Mouse (Mus musculus): ENCODE results near the gene Cops6. TPM values are rescaled to one million over a fixed set of nuclear protein-coding genes. Genes with fewer than 3 reads are reported as not detected.
A peak's percentile ranks its signal among the peaks of the same experiment; 100 is the strongest.

Gene Cops6
- total and polyA plus RNA-seq, 3 experiments: 116 to 135 (median 121) TPM

DNA sequence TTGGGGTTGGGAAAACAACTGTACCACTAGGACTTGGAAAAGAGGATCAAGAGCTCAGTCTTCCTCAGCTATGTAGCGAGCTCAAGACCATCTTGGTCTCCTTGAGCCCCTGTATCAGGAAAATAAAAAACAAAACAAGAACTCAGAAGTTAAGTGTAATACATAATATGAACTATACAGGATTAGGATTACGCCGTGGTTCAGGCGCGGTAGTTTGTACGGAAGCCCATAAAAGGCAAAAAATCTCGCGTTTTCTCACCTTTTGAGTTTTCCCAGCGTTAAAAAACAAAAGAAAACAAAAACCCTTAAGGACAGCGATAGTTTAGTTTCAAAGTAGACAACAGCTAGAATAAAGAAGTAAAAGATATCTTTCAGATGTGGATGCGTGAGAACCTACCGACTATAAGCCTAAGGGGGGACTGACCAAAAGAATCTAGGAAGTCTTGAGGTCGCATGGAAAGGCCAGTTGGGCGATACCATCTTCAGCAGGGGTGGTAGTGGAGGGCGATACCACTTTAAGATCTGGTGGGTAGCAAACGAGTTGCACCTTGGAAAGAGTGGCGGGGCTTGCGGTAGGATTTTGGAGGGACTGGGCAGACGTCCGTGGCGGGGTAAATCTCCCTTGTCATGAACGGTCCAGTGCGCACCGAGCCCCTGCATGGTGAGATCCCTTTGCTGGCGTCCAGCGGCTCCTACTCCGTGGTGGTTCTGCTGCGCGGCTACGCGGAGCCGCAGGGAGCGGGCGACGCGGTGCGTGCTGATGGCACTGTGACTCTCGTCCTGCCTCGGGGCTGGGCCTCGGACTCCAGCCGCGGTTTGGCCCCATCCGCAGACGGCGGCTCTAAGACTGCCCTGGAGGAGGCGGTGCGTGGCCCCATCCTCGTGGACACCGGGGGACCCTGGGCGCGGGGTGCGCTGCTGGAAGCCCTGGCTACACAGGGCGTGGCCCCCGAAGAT lies 33.2 kb downstream of the Cops6 start, which contains the start of gene Mblac1:
TSS of gene Mblac1 (plus strand) at position 544 of the 957 bp plus-strand sequence.
- WGBS: 5% methylated on average over 54 of the region's 54 CpGs
- H3K79me2 ChIP-seq (replicated peaks; ENCODE audit: control insufficient read depth, insufficient read depth, low read length): no peaks in the 10 kb centered on the region
- H3K27ac ChIP-seq: peak within 1 kb of the TSS; percentile 96
- no peaks in the 10 kb centered on the region for H3K27me3 ChIP-seq (ENCODE audit: control insufficient read depth, insufficient read depth, low read length)
- no peaks in the 10 kb centered on the region for H3K36me3 ChIP-seq (ENCODE audit: control insufficient read depth, insufficient read depth, low read length)
- peak; percentile 87 to 89 for DNase-seq
- H3K4me1 ChIP-seq (ENCODE audit: control insufficient read depth, insufficient read depth, low read length): peaks cover 1% of the 10 kb centered on the region; the same call in 1 of the 2 replicates
- peak within 1 kb of the TSS; percentile 75 for H3K4me3 ChIP-seq
- TF ChIP-seq EP300 (IDR thresholded peaks at IDR 0.05; ENCODE audit: insufficient read depth, low read depth, low read length) (peak; percentile 84; the same call in 1 of the 2 replicates), CTCF (IDR thresholded peaks at IDR 0.05) (0 out of 2 replicates have a peak, but pooled peaks have one; percentile 1), POLR2A (IDR thresholded peaks at IDR 0.05; ENCODE audit: insufficient read depth, low read depth, low read length) (peak; percentile 87)
- peak within 1 kb of the TSS; percentile 93 for H3K9ac ChIP-seq (ENCODE audit: low read depth, low read length)
- intact Hi-C loops (cut with DNase I): loop anchor here (5.0 kb wide), 1 partner anchor 63 kb away; the partner anchor contains the start of gene Lamtor4

DNA sequence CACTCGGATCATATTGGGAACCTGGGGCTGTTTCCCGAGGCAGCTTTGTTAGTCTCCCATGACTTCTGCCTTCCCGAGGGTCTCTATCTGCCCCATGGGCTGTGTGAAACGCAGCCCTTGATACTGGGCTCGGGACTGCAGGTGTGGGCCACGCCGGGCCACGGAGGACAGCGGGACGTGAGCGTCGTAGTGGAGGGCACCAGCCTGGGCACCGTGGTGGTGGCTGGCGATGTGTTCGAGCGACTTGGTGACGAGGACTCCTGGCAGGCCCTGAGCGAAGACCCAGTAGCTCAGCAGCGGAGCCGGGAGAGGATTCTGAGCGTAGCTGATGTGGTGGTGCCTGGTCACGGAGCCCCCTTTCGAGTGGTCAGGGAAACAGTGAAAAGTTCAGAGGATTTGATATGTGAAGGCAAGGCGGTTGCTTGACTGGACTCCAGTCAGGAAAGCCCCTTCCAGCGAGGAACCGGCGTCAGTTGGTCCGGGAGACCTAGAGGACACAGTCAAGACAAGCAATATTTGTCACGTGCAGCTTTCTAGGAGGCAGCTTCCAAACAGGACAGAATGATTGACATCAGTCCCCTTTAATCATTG lies 34.0 kb downstream of the Cops6 start:
- 1% methylated on average over 29 of the region's 29 CpGs for WGBS
- Histone ChIP-seq H3K27me3 (ENCODE audit: control insufficient read depth, insufficient read depth, low read length) (no peaks in the 10 kb centered on the region), H3K4me1 (ENCODE audit: control insufficient read depth, insufficient read depth, low read length) (peaks cover 1% of the 10 kb centered on the region; the same call in 1 of the 2 replicates), H3K79me2 (replicated peaks; ENCODE audit: control insufficient read depth, insufficient read depth, low read length) (no peaks in the 10 kb centered on the region), H3K9ac (ENCODE audit: low read depth, low read length) (peak overlapping the region; percentile 93), H3K36me3 (ENCODE audit: control insufficient read depth, insufficient read depth, low read length) (no peaks in the 10 kb centered on the region), H3K4me3 (peak overlapping the region; percentile 75), H3K27ac (peak overlapping the region; percentile 96)
- TF ChIP-seq EP300 (IDR thresholded peaks at IDR 0.05; ENCODE audit: insufficient read depth, low read depth, low read length): no peak
- no peak for TF ChIP-seq POLR2A (IDR thresholded peaks at IDR 0.05; ENCODE audit: insufficient read depth, low read depth, low read length)
- no peak for TF ChIP-seq CTCF (IDR thresholded peaks at IDR 0.05)
- intact Hi-C loops (cut with DNase I): loop anchor here (5.0 kb wide), 1 partner anchor 62 kb away; the partner anchor contains the start of gene Lamtor4
- peak; percentile 53 to 61 for DNase-seq

GRCm38 (mm10) chr5:138195463-138195862 lies 34.6 kb downstream of the Cops6 start:
- WGBS: 71% methylated on average over 7 of the region's 7 CpGs
- H3K9ac ChIP-seq (ENCODE audit: low read depth, low read length): no peak overlapping the region
- H3K27me3 ChIP-seq (ENCODE audit: control insufficient read depth, insufficient read depth, low read length): no peaks in the 10 kb centered on the region
- H3K4me1 ChIP-seq (ENCODE audit: control insufficient read depth, insufficient read depth, low read length): peaks cover 1% of the 10 kb centered on the region; the same call in 1 of the 2 replicates
- no peaks in the 10 kb centered on the region for H3K36me3 ChIP-seq (ENCODE audit: control insufficient read depth, insufficient read depth, low read length)
- intact Hi-C loops (cut with DNase I): no loop called here
- peak overlapping the region; percentile 75; the same call in 1 of the 2 replicates for H3K4me3 ChIP-seq
- no peaks in the 10 kb centered on the region for H3K79me2 ChIP-seq (replicated peaks; ENCODE audit: control insufficient read depth, insufficient read depth, low read length)
- H3K27ac ChIP-seq: no peak overlapping the region
- no peak for TF ChIP-seq EP300 (IDR thresholded peaks at IDR 0.05; ENCODE audit: insufficient read depth, low read depth, low read length)
- DNase-seq: no peak

DNA sequence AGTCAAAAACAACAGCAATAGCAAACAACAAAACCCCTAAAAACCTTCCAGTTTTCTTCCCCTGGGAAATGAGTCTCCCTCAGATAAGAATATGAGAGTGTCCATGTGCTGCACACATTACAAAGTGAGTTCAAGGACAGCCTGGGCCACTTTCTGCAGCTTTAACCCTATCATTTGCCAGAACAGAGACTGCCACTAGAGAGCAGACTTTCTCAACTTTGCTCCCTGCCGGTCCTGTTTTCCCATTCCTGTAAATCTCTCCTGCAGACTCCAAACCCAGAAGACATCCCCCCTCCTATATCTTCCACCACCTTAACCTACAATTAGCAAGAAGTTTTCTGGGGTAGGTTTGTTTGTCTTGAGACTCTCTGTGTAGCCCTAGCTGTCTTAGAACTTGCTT lies 38.7 kb downstream of the Cops6 start:
- DNase-seq: no peak
- TF ChIP-seq CTCF (IDR thresholded peaks at IDR 0.05): peak; percentile 55
- TF ChIP-seq EP300 (IDR thresholded peaks at IDR 0.05; ENCODE audit: insufficient read depth, low read depth, low read length): no peak
- no peak for TF ChIP-seq POLR2A (IDR thresholded peaks at IDR 0.05; ENCODE audit: insufficient read depth, low read depth, low read length)
- Histone ChIP-seq H3K79me2 (replicated peaks; ENCODE audit: control insufficient read depth, insufficient read depth, low read length) (no peaks in the 10 kb centered on the region), H3K4me1 (ENCODE audit: control insufficient read depth, insufficient read depth, low read length) (peaks cover 1% of the 10 kb centered on the region; the same call in 1 of the 2 replicates), H3K9ac (ENCODE audit: low read depth, low read length) (no peak overlapping the region), H3K36me3 (ENCODE audit: control insufficient read depth, insufficient read depth, low read length) (no peaks in the 10 kb centered on the region), H3K27ac (no peak overlapping the region), H3K27me3 (ENCODE audit: control insufficient read depth, insufficient read depth, low read length) (no peaks in the 10 kb centered on the region), H3K4me3 (no peak overlapping the region)
- WGBS: 3% methylated on average over 1 of the region's 1 CpGs
- intact Hi-C loops (cut with DNase I): no loop called here

DNA sequence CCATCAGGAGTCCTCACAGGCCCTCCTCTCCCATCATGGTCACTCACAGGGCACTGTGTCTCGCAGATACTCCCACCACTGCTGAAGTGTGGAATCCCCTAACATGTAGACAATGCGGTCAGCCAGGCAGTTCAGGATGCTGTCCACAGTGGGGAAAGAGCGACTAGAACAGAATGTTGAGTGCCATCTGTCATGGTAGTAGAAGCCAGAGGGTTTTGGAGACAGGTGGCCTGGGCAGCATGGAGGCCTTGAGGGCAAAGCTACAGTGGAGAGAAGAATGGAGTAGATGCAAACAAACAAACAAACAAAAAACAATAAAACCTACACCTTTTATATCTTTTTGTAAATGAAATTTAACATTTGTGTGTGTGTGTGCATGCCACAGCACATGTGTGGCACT lies 41.2 kb downstream of the Cops6 start:
- Histone ChIP-seq H3K36me3 (ENCODE audit: control insufficient read depth, insufficient read depth, low read length) (no peaks in the 10 kb centered on the region), H3K27ac (no peak overlapping the region), H3K79me2 (replicated peaks; ENCODE audit: control insufficient read depth, insufficient read depth, low read length) (no peaks in the 10 kb centered on the region), H3K4me3 (no peak overlapping the region), H3K9ac (ENCODE audit: low read depth, low read length) (no peak overlapping the region), H3K27me3 (ENCODE audit: control insufficient read depth, insufficient read depth, low read length) (no peaks in the 10 kb centered on the region), H3K4me1 (ENCODE audit: control insufficient read depth, insufficient read depth, low read length) (no peaks in the 10 kb centered on the region)
- TF ChIP-seq EP300 (IDR thresholded peaks at IDR 0.05; ENCODE audit: insufficient read depth, low read depth, low read length) (no peak), CTCF (IDR thresholded peaks at IDR 0.05) (no peak), POLR2A (IDR thresholded peaks at IDR 0.05; ENCODE audit: insufficient read depth, low read depth, low read length) (no peak)
- no peak for DNase-seq
- intact Hi-C loops (cut with DNase I): loop anchor here (2.0 kb wide), 1 partner anchor 47 kb away; no protein-coding TSS in a partner anchor
- WGBS: 85% methylated on average over 3 of the region's 3 CpGs

Measured in heart, adult 2 months (tissue).